Mouse (Mus musculus) liver, adult 2 months (tissue): ENCODE results near the gene Lrrc43. TPM values are rescaled to one million over a fixed set of nuclear protein-coding genes. Genes with fewer than 3 reads are reported as not detected.

ENCODE experiments used
- DNase-seq: peaks from one replicate; pipeline ENCODE4 v3.0.0-alpha.2; 2011; ENCODE audit warnings: low read depth, low spot score; ENCODE audit errors: extremely low read depth
- H3K27ac ChIP-seq: fragments of 200-500 bp; replicated peaks from 2 replicates; pipeline ENCODE4 v1.5.1; 2012; ENCODE audit warnings: low read depth, mild to moderate bottlenecking, control low read depth, inconsistent platforms, low read length; ENCODE audit not compliant: insufficient read depth
- H3K27me3 ChIP-seq: fragments of 200-500 bp; 2 replicates; pipeline ENCODE4 v1.6.1; 2012; ENCODE audit warnings: mild to moderate bottlenecking, moderate library complexity, low read length, inconsistent platforms; ENCODE audit not compliant: control insufficient read depth, insufficient read depth
- H3K36me3 ChIP-seq: fragments of 200-500 bp; 2 replicates; pipeline ENCODE4 v1.6.1; 2012; ENCODE audit warnings: low read length, inconsistent platforms; ENCODE audit not compliant: control insufficient read depth, insufficient read depth
- H3K4me1 ChIP-seq: fragments of 200-500 bp; 2 replicates; pipeline ENCODE4 v1.6.1; 2011; ENCODE audit warnings: low read length; ENCODE audit not compliant: control insufficient read depth, insufficient read depth
- H3K4me3 ChIP-seq: fragments of 200-500 bp; 2 replicates; pipeline ENCODE4 v1.5.1; 2011; ENCODE audit warnings: low read depth, mild to moderate bottlenecking, control low read depth, low read length, moderate library complexity; ENCODE audit not compliant: insufficient read depth
- H3K79me2 ChIP-seq: fragments of 200-500 bp; 2 replicates; pipeline ENCODE4 v1.6.1; 2012; ENCODE audit warnings: inconsistent platforms, mild to moderate bottlenecking, low read length, moderate library complexity; ENCODE audit not compliant: control insufficient read depth, insufficient read depth
- H3K9ac ChIP-seq: fragments of 200-500 bp; 2 replicates; pipeline ENCODE4 v1.6.1; 2012; ENCODE audit warnings: low read depth, mild to moderate bottlenecking, control low read depth, inconsistent platforms, low read length
- CTCF ChIP-seq: fragments of 200-500 bp; IDR thresholded peaks from 2 replicates; pipeline ENCODE4 v1.5.1; 2011; ENCODE audit warnings: low read depth, low read length, control low read depth
- POLR2A ChIP-seq: fragments of 200-500 bp; IDR thresholded peaks from 2 replicates; pipeline ENCODE4 v1.6.1; 2011; ENCODE audit warnings: low read length, control low read depth; ENCODE audit not compliant: insufficient read depth; ENCODE audit errors: extremely low read depth
- WGBS: fragments of 180-500 bp; shearing (Covaris S2); methylation state at CpG from one replicate; pipeline ENCODE4 v1.1.7; 2018; 5-methylcytosine and 5-hydroxymethylcytosine counted together
- polyA plus RNA-seq: library from polyadenylated mRNA; depleted of rRNA; stranded (reverse); fragments of >200 nt; gene quantifications from 2 replicates; pipeline ENCODE4 v1.2.3, GENCODE M21; 2012; rRNA removed
- total RNA-seq: library from RNA; depleted of rRNA; stranded (reverse); fragments of >200 nt; gene quantifications from 2 replicates; pipeline ENCODE4 v1.2.3, GENCODE M21; 2014; rRNA removed

Gene Lrrc43
- total and polyA plus RNA-seq, 2 experiments: not detected

GRCm38 (mm10) chr5:123525916-123526495, 36.9 kb downstream of the Lrrc43 start:
- no peak for DNase-seq
- H3K79me2 ChIP-seq: peaks cover 4% of the 10 kb centered on the region; the same call in 1 of the 2 replicates
- TF ChIP-seq CTCF (no peak), POLR2A (no peak)
- no peaks in the 10 kb centered on the region for H3K27me3 ChIP-seq
- H3K9ac ChIP-seq: no peak overlapping the region
- H3K4me3 ChIP-seq: no peak overlapping the region
- H3K27ac ChIP-seq: no peak overlapping the region
- H3K36me3 ChIP-seq: peaks cover 20% of the 10 kb centered on the region; the same call in 1 of the 2 replicates
- WGBS: 91% methylated on average over 9 of the region's 9 CpGs
- H3K4me1 ChIP-seq: peaks cover 4% of the 10 kb centered on the region; the same call in 1 of the 2 replicates

GRCm38 (mm10) chr5:123528641-123529040, 39.5 kb downstream of the Lrrc43 start:
- Histone ChIP-seq H3K27ac (no peak overlapping the region), H3K36me3 (peaks cover 33% of the 10 kb centered on the region), H3K4me1 (peaks cover 2% of the 10 kb centered on the region; the same call in 1 of the 2 replicates), H3K27me3 (no peaks in the 10 kb centered on the region), H3K9ac (no peak overlapping the region), H3K79me2 (peaks cover under 1% of the 10 kb centered on the region; the same call in 1 of the 2 replicates), H3K4me3 (no peak overlapping the region)
- WGBS: 90% methylated on average over 7 of the region's 7 CpGs
- DNase-seq: no peak
- TF ChIP-seq CTCF (no peak), POLR2A (no peak)

GRCm38 (mm10) chr5:123530056-123530455, 41.0 kb downstream of the Lrrc43 start:
- no peak for TF ChIP-seq CTCF
- no peak for TF ChIP-seq POLR2A

GRCm38 (mm10) chr5:123533801-123534200, 44.7 kb downstream of the Lrrc43 start:
- WGBS: 94% methylated on average over 10 of the region's 10 CpGs

More at GRCm38 (mm10) chr5:123530056-123530455, 41.0 kb downstream of the Lrrc43 start:
- 92% methylated on average over 8 of the region's 8 CpGs for WGBS
- Histone ChIP-seq H3K27ac (no peak overlapping the region), H3K9ac (no peak overlapping the region), H3K4me3 (no peak overlapping the region), H3K4me1 (no peaks in the 10 kb centered on the region), H3K36me3 (peaks cover 35% of the 10 kb centered on the region), H3K27me3 (no peaks in the 10 kb centered on the region), H3K79me2 (no peaks in the 10 kb centered on the region)
- DNase-seq: no peak

GRCm38 (mm10) chr5:123555693-123556092, 66.6 kb downstream of the Lrrc43 start:
- Histone ChIP-seq H3K27me3 (no peaks in the 10 kb centered on the region), H3K27ac (no peak overlapping the region), H3K4me1 (peaks cover 1% of the 10 kb centered on the region; the same call in 1 of the 2 replicates), H3K4me3 (no peak overlapping the region), H3K9ac (no peak overlapping the region), H3K36me3 (peaks cover 12% of the 10 kb centered on the region; the same call in 1 of the 2 replicates), H3K79me2 (no peaks in the 10 kb centered on the region)
- TF ChIP-seq POLR2A: no peak
- no peak for TF ChIP-seq CTCF
- 96% methylated on average over 7 of the region's 7 CpGs for WGBS
- DNase-seq: no peak

More at GRCm38 (mm10) chr5:123533801-123534200, 44.7 kb downstream of the Lrrc43 start:
- no peak overlapping the region for H3K9ac ChIP-seq
- peaks cover 44% of the 10 kb centered on the region for H3K36me3 ChIP-seq
- H3K27ac ChIP-seq: no peak overlapping the region
- no peak for DNase-seq
- no peaks in the 10 kb centered on the region for H3K79me2 ChIP-seq
- no peaks in the 10 kb centered on the region for H3K27me3 ChIP-seq
- H3K4me3 ChIP-seq: no peak overlapping the region
- no peaks in the 10 kb centered on the region for H3K4me1 ChIP-seq
- TF ChIP-seq CTCF (no peak), POLR2A (no peak)

GRCm38 (mm10) chr5:123556451-123556850, 67.3 kb downstream of the Lrrc43 start:
- H3K27ac ChIP-seq: 0 out of 2 replicates have a peak overlapping the region, but pooled peaks have one; percentile 53
- no peaks in the 10 kb centered on the region for H3K27me3 ChIP-seq
- peaks cover 14% of the 10 kb centered on the region; the same call in 1 of the 2 replicates for H3K36me3 ChIP-seq
- peak; percentile 57 for DNase-seq
- WGBS: 22% methylated on average over 2 of the region's 2 CpGs
- TF ChIP-seq POLR2A (no peak), CTCF (no peak)
- no peaks in the 10 kb centered on the region for H3K79me2 ChIP-seq
- H3K9ac ChIP-seq: no peak overlapping the region
- H3K4me1 ChIP-seq: peaks cover 1% of the 10 kb centered on the region; the same call in 1 of the 2 replicates
- H3K4me3 ChIP-seq: no peak overlapping the region

Other genes starting within 250 kb of the Lrrc43 start
- 0.37 and 0.60 TPM in 2 replicates for gene Wdr66, start 237.2 kb upstream of the Lrrc43 start, total RNA-seq
- gene Wdr66, start 237.2 kb upstream of the Lrrc43 start, polyA plus RNA-seq: 0.35 and 0.60 TPM in 2 replicates
- 3.0 and 4.0 TPM in 2 replicates for gene Bcl7a, start 145.5 kb upstream of the Lrrc43 start, total RNA-seq
- 3.0 and 3.8 TPM in 2 replicates for gene Bcl7a, start 145.5 kb upstream of the Lrrc43 start, polyA plus RNA-seq
- gene Mlxip, start 94.5 kb upstream of the Lrrc43 start, total RNA-seq: 2.0 and 2.7 TPM in 2 replicates
- gene Mlxip, start 94.5 kb upstream of the Lrrc43 start, polyA plus RNA-seq: 3.6 and 5.1 TPM in 2 replicates
- gene Il31, start 184 bp downstream of the Lrrc43 start, total RNA-seq: not detected in 2 replicates
- not detected in 2 replicates for gene Il31, start 184 bp downstream of the Lrrc43 start, polyA plus RNA-seq
- gene B3gnt4, start 21.2 kb downstream of the Lrrc43 start, total RNA-seq: not detected in 2 replicates
- not detected in 2 replicates for gene B3gnt4, start 21.2 kb downstream of the Lrrc43 start, polyA plus RNA-seq
- gene Diablo, start 34.9 kb downstream of the Lrrc43 start, total RNA-seq: 28.1 and 32.8 TPM in 2 replicates
- 25.9 and 31.4 TPM in 2 replicates for gene Diablo, start 34.9 kb downstream of the Lrrc43 start, polyA plus RNA-seq
- 0.07 TPM in 1 of 2 replicates, not detected in the other for gene Gm49027, start 36.2 kb downstream of the Lrrc43 start, total RNA-seq
- gene Gm49027, start 36.2 kb downstream of the Lrrc43 start, polyA plus RNA-seq: 0.54 and 0.76 TPM in 2 replicates
- 15.4 and 19.7 TPM in 2 replicates for gene Vps33a, start 83.7 kb downstream of the Lrrc43 start, total RNA-seq
- 10.0 and 10.5 TPM in 2 replicates for gene Vps33a, start 83.7 kb downstream of the Lrrc43 start, polyA plus RNA-seq
- 18.5 and 25.2 TPM in 2 replicates for gene Clip1, start 195.3 kb downstream of the Lrrc43 start, total RNA-seq
- gene Clip1, start 195.3 kb downstream of the Lrrc43 start, polyA plus RNA-seq: 10.9 and 11.8 TPM in 2 replicates
- gene Zcchc8, start 231.8 kb downstream of the Lrrc43 start, total RNA-seq: 9.0 and 12.1 TPM in 2 replicates
- 9.6 and 12.7 TPM in 2 replicates for gene Zcchc8, start 231.8 kb downstream of the Lrrc43 start, polyA plus RNA-seq